Mouse (Mus musculus) intestine, postnatal 0 days (tissue): ENCODE data around the gene Vmn2r87. TPM values are rescaled to one million over a fixed set of nuclear protein-coding genes. Genes with fewer than 3 reads are reported as not detected.
"Not testable (repeated sequence)": the region's sequence is repeated elsewhere in the genome, so short reads cannot be mapped to it uniquely, and the experiment has no call there.

Source experiments
- ATAC-seq: fragments of 200-750 bp; cut with Nextera tagmentation; 2 replicates; pipeline ENCODE4 v1.8.0; 2017; ENCODE audit warnings: mild to moderate bottlenecking, moderate TSS enrichment, moderate library complexity
- H3K27ac ChIP-seq: fragments of 300-500 bp; sonication (generic); 2 replicates; pipeline ENCODE4 v1.5.1; 2014; ENCODE audit warnings: mild to moderate bottlenecking, low read depth, low read length, moderate library complexity
- H3K27me3 ChIP-seq: fragments of 300-500 bp; sonication (generic); replicated peaks from 2 replicates; pipeline ENCODE4 v1.6.1; 2014; ENCODE audit warnings: low read length, mixed read lengths; ENCODE audit not compliant: control insufficient read depth, insufficient read depth
- H3K36me3 ChIP-seq: fragments of 300-500 bp; sonication (generic); 2 replicates; pipeline ENCODE4 v1.6.1; 2014; ENCODE audit warnings: mild to moderate bottlenecking, moderate library complexity; ENCODE audit not compliant: control insufficient read depth, insufficient read depth
- H3K4me1 ChIP-seq: fragments of 300-500 bp; sonication (generic); replicated peaks from 2 replicates; pipeline ENCODE4 v1.6.1; 2014; ENCODE audit warnings: antibody characterized with exemption, low read length, mixed read lengths; ENCODE audit not compliant: control insufficient read depth, insufficient read depth
- H3K4me2 ChIP-seq: fragments of 300-500 bp; sonication (generic); replicated peaks from 2 replicates; pipeline ENCODE4 v1.6.1; 2014; ENCODE audit warnings: low read depth, mild to moderate bottlenecking, moderate library complexity
- H3K4me3 ChIP-seq: fragments of 300-500 bp; sonication (generic); 2 replicates; pipeline ENCODE4 v1.5.1; 2014; ENCODE audit warnings: low read depth, low read length
- H3K9ac ChIP-seq: fragments of 300-500 bp; sonication (generic); 2 replicates; pipeline ENCODE4 v1.6.1; 2014; ENCODE audit warnings: mild to moderate bottlenecking, low read depth, low read length
- H3K9me3 ChIP-seq: fragments of 300-500 bp; sonication (generic); 2 replicates; pipeline ENCODE4 v1.6.1; 2016; ENCODE audit warnings: mixed run types; ENCODE audit not compliant: control insufficient read depth
- CTCF ChIP-seq: sonication (generic); IDR thresholded peaks from 2 replicates; pipeline ENCODE4 v1.5.1; 2016; ENCODE audit warnings: low read depth, mild to moderate bottlenecking, control low read depth, antibody characterized with exemption, moderate library complexity
- WGBS: fragments of 180-500 bp; shearing (Covaris S2); extraction: QIAGEN DNeasy Blood & Tissue Kit; methylation state at CpG from one replicate; pipeline ENCODE4 v1.1.7; 2014; 5-methylcytosine and 5-hydroxymethylcytosine counted together
- polyA plus RNA-seq: library from polyadenylated mRNA; unstranded; fragments of >200 nt; fragmentation: Nextera tagmentation; extraction: Ambion mirVana; gene quantifications from 2 replicates; pipeline ENCODE4 v1.2.1, GENCODE M21; 2015

The Vmn2r87 gene
- polyA plus RNA-seq, 1 experiment from 2014 or later: not detected

GRCm38 (mm10) chr10:130444776-130445175 lies 52.4 kb downstream of the Vmn2r87 start:
- ATAC-seq: no peak
- TF ChIP-seq CTCF: no peak

GRCm38 (mm10) chr10:130434185-130434898 lies 62.9 kb downstream of the Vmn2r87 start:
- H3K9me3 ChIP-seq, H3K36me3 ChIP-seq, H3K4me2 ChIP-seq, H3K27ac ChIP-seq, ATAC-seq, H3K4me1 ChIP-seq, H3K9ac ChIP-seq, H3K4me3 ChIP-seq, H3K27me3 ChIP-seq: not testable (repeated sequence)
- WGBS: 85% methylated on average over 11 of the region's 11 CpGs

More at GRCm38 (mm10) chr10:130444776-130445175, 52.4 kb downstream of the Vmn2r87 start:
- Histone ChIP-seq H3K4me1 (no peaks in the 10 kb centered on the region), H3K4me2 (no peak overlapping the region), H3K9ac (no peak overlapping the region), H3K4me3 (no peak overlapping the region), H3K9me3 (no peaks in the 10 kb centered on the region), H3K36me3 (no peaks in the 10 kb centered on the region), H3K27me3 (no peaks in the 10 kb centered on the region), H3K27ac (no peak overlapping the region)
- WGBS: 85% methylated on average over 21 of the region's 21 CpGs

- not testable (repeated sequence) for H3K36me3 ChIP-seq, ATAC-seq, H3K27ac ChIP-seq, H3K9ac ChIP-seq, H3K9me3 ChIP-seq, H3K27me3 ChIP-seq, H3K4me2 ChIP-seq, H3K4me1 ChIP-seq, H3K4me3 ChIP-seq
Measured at GRCm38 (mm10) chr10:130429603-130430002, 67.6 kb downstream of the Vmn2r87 start, which contains the start of gene Vmn2r85. TSS of gene Vmn2r85 (minus strand) at chr10:130429703.

- not testable (repeated sequence) for H3K27me3 ChIP-seq, H3K27ac ChIP-seq, H3K9ac ChIP-seq, H3K4me2 ChIP-seq, H3K4me3 ChIP-seq, H3K4me1 ChIP-seq, H3K9me3 ChIP-seq, H3K36me3 ChIP-seq, ATAC-seq
- WGBS: 62% methylated on average over 2 of the region's 2 CpGs
Measured at GRCm38 (mm10) chr10:130422368-130422767, 74.8 kb downstream of the Vmn2r87 start.

Other genes with a start within 250 kb of the Vmn2r87 start
- not detected in 2 replicates for gene Neurod4, start 217.2 kb downstream of the Vmn2r87 start, polyA plus RNA-seq
- gene Tespa1, start 174.5 kb downstream of the Vmn2r87 start, polyA plus RNA-seq: 0.48 and 0.64 TPM in 2 replicates
- gene Vmn2r84, start 103.1 kb downstream of the Vmn2r87 start, polyA plus RNA-seq: not detected in 2 replicates
- gene Vmn2r85, start 67.7 kb downstream of the Vmn2r87 start, polyA plus RNA-seq: not detected in 2 replicates
- gene Vmn2r86, start 41.3 kb downstream of the Vmn2r87 start, polyA plus RNA-seq: not detected in 2 replicates